Mouse (Mus musculus) olfactory bulb, adult 2 months (tissue): ENCODE measurements around the gene Rab21.

Experiments used
- CTCF ChIP-seq: fragments of 200-500 bp; IDR thresholded peaks from 2 replicates; pipeline ENCODE4 v1.5.1; 2012; ENCODE audit warnings: low read depth, mild to moderate bottlenecking, low read length, moderate library complexity; ENCODE audit not compliant: insufficient read depth
- POLR2A ChIP-seq: fragments of 200-500 bp; IDR thresholded peaks from 2 replicates; pipeline ENCODE4 v1.6.1; 2012; ENCODE audit warnings: mild to moderate bottlenecking, low read depth, low read length, moderate library complexity; ENCODE audit not compliant: insufficient read depth

DNA sequence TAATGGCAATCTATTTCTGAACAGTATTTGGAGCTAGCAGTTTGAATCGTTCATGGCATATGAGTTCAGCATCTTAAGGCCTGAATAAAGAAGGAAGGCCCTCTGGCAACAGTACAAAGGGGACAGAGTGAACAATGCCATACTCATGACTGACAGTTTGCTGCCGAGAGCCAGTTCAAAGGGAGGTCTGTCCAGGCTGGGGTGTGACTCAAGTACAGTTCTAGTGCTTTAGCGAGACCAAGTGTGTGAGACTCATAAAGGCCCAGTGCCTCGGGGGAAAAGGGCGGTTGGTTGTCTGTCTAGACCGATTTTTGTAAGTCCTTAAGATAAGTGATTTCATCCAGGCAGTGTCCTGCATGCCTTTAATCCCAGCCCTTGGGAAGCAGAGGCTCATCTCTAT, 39.2 kb upstream of the Rab21 start:
- no peak for TF ChIP-seq CTCF
- no peak for TF ChIP-seq POLR2A
